Mouse (Mus musculus) C2C12 (cell line): ENCODE data around the gene Tenm2.

Experiments used
- CTCF ChIP-seq: IDR thresholded peaks from one replicate; pipeline ENCODE4 v1.5.1; 2011; ENCODE audit not compliant: control insufficient read depth, insufficient read depth, insufficient read length
- MAX ChIP-seq: IDR thresholded peaks from one replicate; pipeline ENCODE4 v1.6.1; 2011; ENCODE audit warnings: mild to moderate bottlenecking, control low read depth
- MYOD1 ChIP-seq: IDR thresholded peaks from one replicate; pipeline ENCODE4 v1.6.1; 2011; ENCODE audit warnings: low read depth; ENCODE audit not compliant: control insufficient read depth, insufficient read length
- MYOG ChIP-seq: IDR thresholded peaks from one replicate; pipeline ENCODE4 v1.6.1; 2011; ENCODE audit not compliant: control insufficient read depth, insufficient read length; ENCODE audit errors: extremely low read depth
- USF1 ChIP-seq: IDR thresholded peaks from one replicate; pipeline ENCODE4 v1.6.1; 2011; ENCODE audit warnings: low read depth, mild to moderate bottlenecking, control low read depth, moderate library complexity

DNA sequence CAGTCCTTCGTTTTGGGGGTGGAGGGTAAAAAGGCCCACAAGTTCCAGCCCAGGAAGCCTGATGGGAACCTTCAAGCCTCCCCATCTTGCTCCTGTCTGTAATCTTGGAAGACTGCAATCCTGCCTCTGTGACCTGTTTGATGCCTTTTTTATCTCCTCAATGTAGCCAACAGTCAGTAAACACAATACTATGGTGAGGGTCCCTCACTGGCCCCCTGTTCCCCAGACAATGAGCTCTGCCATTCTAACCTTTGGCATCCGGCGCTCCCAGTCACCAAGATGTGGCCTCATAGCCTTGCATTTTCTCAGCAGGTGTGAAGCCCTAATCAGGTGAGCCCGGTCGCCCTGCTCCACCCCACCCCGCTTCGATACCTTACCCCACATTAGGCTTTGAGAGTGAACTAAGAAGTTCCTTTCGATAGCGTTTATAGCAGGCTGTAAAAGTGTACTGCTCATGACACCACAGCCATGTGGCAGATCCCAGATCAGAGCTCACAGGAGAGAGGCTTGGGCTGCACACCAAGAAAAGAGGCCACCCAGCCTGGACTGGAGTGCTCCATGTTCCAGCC, 1271.7 kb downstream of the Tenm2 start:
- TF ChIP-seq MYOG, result no peak
- no peak for TF ChIP-seq CTCF
- TF ChIP-seq USF1, result no peak
- TF ChIP-seq MAX, result no peak
- no peak for TF ChIP-seq MYOD1
